Mouse (Mus musculus) neural tube, embryonic 12.5 days (tissue): ENCODE measurements around the gene Zfpm1. TPM values are rescaled to one million over a fixed set of nuclear protein-coding genes. Genes with fewer than 3 reads are reported as not detected.
A peak's percentile ranks its signal among the peaks of the same experiment; 100 is the strongest.
"Not testable (repeated sequence)": the region's sequence is repeated elsewhere in the genome, so short reads cannot be mapped to it uniquely, and the experiment has no call there.

Source experiments
- ATAC-seq: fragments of 200-750 bp; cut with Nextera tagmentation; 2 replicates; pipeline ENCODE4 v1.8.0; 2017; ENCODE audit warnings: low read depth, mild to moderate bottlenecking, moderate TSS enrichment, moderate library complexity; ENCODE audit not compliant: low FRiP score
- H3K27ac ChIP-seq: fragments of 300-500 bp; sonication (generic); 2 replicates; pipeline ENCODE4 v1.5.1; 2016
- H3K27me3 ChIP-seq: fragments of 300-500 bp; sonication (generic); replicated peaks from 2 replicates; pipeline ENCODE4 v1.6.1; 2016; ENCODE audit warnings: mild to moderate bottlenecking
- H3K36me3 ChIP-seq: fragments of 300-500 bp; sonication (generic); 2 replicates; pipeline ENCODE4 v1.6.1; 2016; ENCODE audit warnings: mild to moderate bottlenecking
- H3K4me1 ChIP-seq: fragments of 300-500 bp; sonication (generic); 2 replicates; pipeline ENCODE4 v1.6.1; 2016
- H3K4me2 ChIP-seq: fragments of 300-500 bp; sonication (generic); replicated peaks from 2 replicates; pipeline ENCODE4 v1.6.1; 2016; ENCODE audit warnings: mild to moderate bottlenecking
- H3K4me3 ChIP-seq: fragments of 300-500 bp; sonication (generic); 2 replicates; pipeline ENCODE4 v1.5.1; 2016
- H3K9ac ChIP-seq: fragments of 300-500 bp; sonication (generic); 2 replicates; pipeline ENCODE4 v1.6.1; 2016; ENCODE audit warnings: mild to moderate bottlenecking
- H3K9me3 ChIP-seq: fragments of 300-500 bp; sonication (generic); 2 replicates; pipeline ENCODE4 v1.6.1; 2016; ENCODE audit warnings: mild to moderate bottlenecking
- WGBS: fragments of 180-500 bp; shearing (Covaris S2); methylation state at CpG from one replicate; pipeline ENCODE4 v1.1.7; 2016; 5-methylcytosine and 5-hydroxymethylcytosine counted together
- polyA plus RNA-seq: library from polyadenylated mRNA; unstranded; fragments of >200 nt; fragmentation: Nextera tagmentation; extraction: Ambion mirVana; gene quantifications from 2 replicates; pipeline ENCODE4 v1.2.1, GENCODE M21; 2016

Gene Zfpm1
- polyA plus RNA-seq, 1 experiment from 2014 or later = 2.3 TPM

DNA sequence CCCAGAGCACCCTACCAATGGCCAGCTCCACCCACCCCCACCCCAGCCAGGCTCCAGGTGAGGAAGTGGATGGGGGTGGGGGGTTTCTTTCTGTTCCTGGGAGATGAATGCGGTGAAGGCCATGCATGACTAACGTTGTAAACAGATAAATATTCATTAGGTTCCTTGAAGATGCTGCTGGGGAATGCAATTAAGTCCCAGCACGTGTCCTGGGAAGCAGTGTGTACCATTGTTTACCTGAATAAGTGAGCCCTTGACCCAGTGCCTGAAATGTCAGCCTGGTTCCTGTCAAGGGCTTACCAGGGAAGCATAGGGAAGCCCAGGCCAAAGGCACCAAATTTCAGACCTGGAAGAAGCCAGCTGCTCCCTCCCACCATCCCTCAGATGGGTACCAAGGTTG, 38.6 kb downstream of the Zfpm1 start:
- WGBS = 10% methylated on average over 3 of the region's 3 CpGs
- Histone ChIP-seq H3K9me3 (no peaks in the 10 kb centered on the region), H3K4me3 (no peak overlapping the region), H3K4me1 (peaks cover 29% of the 10 kb centered on the region), H3K36me3 (no peaks in the 10 kb centered on the region), H3K4me2 (no peak overlapping the region), H3K27ac (no peak overlapping the region), H3K27me3 (peaks cover 3% of the 10 kb centered on the region; the same call in 1 of the 2 replicates), H3K9ac (no peak overlapping the region)
- no peak; the same call in 1 of the 2 replicates for ATAC-seq

DNA sequence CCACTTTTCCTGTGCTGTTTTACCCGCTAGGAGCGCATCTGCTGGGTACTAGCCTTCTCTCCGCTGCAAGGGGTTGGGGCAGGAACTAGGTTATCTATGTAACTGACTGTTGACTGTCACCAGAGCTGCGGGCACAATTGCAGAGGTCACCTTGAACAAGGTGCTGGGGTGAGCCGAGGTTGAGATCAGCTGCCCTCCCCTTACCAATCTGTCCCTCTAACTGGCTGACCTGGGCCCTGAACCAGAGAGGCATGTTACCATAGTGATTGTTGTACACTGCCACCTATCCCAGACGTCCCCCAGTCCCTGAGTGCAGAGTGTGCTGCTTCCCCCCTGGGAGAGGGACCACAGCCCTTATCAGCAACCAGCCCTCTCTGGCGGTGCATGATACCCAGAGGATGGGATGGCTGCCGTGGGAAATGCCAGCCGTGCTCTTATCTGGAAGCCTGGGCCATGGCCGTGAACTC, 39.5 kb downstream of the Zfpm1 start:
- H3K9ac ChIP-seq = 0 out of 2 replicates have a peak overlapping the region, but pooled peaks have one; percentile 5

DNA sequence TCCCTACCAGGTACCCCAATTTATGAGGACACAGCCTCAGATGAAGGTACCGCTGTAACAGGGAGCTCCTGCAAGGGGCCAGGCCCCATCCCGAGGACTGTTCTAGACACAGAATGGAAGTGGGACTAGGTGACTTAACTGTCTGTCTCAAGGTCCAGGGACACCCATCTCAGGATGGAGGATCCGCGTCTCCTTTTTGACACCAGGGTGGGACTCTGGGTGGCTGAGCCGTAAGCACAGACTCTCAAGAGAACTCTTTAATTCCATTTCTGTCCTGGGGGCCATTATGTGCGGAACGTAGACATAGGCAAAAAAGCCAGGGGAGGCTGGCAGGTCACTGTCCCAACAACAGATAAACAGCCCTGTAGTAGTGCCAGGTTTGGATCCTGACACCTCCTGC, 40.2 kb downstream of the Zfpm1 start:
- no peaks in the 10 kb centered on the region for H3K36me3 ChIP-seq
- ATAC-seq = no peak
- no peak overlapping the region for H3K4me3 ChIP-seq
- H3K4me2 ChIP-seq = no peak overlapping the region
- peaks cover 29% of the 10 kb centered on the region for H3K4me1 ChIP-seq
- peaks cover 9% of the 10 kb centered on the region; the same call in 1 of the 2 replicates for H3K27me3 ChIP-seq
- H3K9ac ChIP-seq = 0 out of 2 replicates have a peak overlapping the region, but pooled peaks have one; percentile 5
- WGBS = 90% methylated on average over 7 of the region's 7 CpGs
- no peaks in the 10 kb centered on the region for H3K9me3 ChIP-seq
- H3K27ac ChIP-seq = no peak overlapping the region

More for the DNA sequence above, 39.5 kb downstream of the Zfpm1 start:
- Histone ChIP-seq H3K4me3 (no peak overlapping the region), H3K4me1 (peaks cover 29% of the 10 kb centered on the region), H3K27ac (no peak overlapping the region), H3K9me3 (no peaks in the 10 kb centered on the region), H3K27me3 (peaks cover 5% of the 10 kb centered on the region; the same call in 1 of the 2 replicates), H3K4me2 (no peak overlapping the region), H3K36me3 (no peaks in the 10 kb centered on the region)
- no peak for ATAC-seq
- WGBS = 75% methylated on average over 10 of the region's 10 CpGs

DNA sequence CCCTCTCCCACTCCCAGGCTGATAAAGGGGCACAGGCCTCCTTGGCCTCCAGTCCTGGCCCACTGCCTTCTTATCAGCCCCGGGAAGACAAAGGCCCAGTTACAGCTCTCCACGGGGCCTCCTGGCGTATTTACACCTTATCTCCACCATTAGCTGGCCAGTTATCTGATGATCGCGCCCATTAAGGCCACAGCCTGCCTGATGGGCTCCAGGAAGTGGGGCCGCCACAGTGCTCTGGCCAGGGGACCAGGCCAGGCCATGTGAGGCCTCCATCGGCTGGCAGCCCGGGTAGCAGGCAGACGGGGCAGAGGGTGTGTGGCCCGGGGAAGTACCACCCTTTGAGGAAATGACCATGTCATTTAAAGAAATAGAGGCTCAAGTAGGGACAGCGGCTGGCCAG, 40.9 kb downstream of the Zfpm1 start:
- H3K4me2 ChIP-seq = no peak overlapping the region
- no peak overlapping the region for H3K9ac ChIP-seq
- peaks cover 24% of the 10 kb centered on the region for H3K4me1 ChIP-seq
- no peak overlapping the region for H3K27ac ChIP-seq
- H3K9me3 ChIP-seq = no peaks in the 10 kb centered on the region
- 43% methylated on average over 11 of the region's 11 CpGs for WGBS
- H3K36me3 ChIP-seq = no peaks in the 10 kb centered on the region
- H3K27me3 ChIP-seq = peaks cover 9% of the 10 kb centered on the region; the same call in 1 of the 2 replicates
- no peak for ATAC-seq
- H3K4me3 ChIP-seq = no peak overlapping the region

DNA sequence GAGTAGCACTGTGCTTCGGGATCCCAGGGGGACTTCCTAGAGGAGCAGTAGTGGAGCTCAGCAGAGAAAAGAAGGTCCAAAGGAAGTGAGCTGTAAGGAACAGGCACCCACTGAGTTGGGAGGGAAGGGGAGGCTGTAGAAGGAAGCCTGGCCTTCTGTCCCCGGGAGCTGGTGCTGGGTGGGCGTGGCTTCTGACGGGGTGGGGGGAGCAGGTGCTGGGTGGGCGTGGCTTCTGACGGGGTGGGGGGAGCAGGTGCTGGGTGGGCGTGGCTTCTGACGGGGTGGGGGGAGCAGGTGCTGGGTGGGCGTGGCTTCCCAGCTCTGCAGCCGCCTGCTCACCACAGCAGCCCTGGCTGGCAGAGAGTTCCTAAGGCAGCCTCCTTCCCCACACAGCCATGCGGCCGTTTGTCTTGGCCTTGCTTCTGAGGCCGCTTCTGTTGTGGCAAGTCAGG, 42.0 kb downstream of the Zfpm1 start:
- H3K9me3 ChIP-seq, H3K4me3 ChIP-seq, H3K27ac ChIP-seq, H3K4me2 ChIP-seq, ATAC-seq, H3K36me3 ChIP-seq, H3K9ac ChIP-seq, H3K27me3 ChIP-seq: not testable (repeated sequence)
- peaks cover 23% of the 10 kb centered on the region for H3K4me1 ChIP-seq
- WGBS = 8% methylated on average over 13 of the region's 13 CpGs

DNA sequence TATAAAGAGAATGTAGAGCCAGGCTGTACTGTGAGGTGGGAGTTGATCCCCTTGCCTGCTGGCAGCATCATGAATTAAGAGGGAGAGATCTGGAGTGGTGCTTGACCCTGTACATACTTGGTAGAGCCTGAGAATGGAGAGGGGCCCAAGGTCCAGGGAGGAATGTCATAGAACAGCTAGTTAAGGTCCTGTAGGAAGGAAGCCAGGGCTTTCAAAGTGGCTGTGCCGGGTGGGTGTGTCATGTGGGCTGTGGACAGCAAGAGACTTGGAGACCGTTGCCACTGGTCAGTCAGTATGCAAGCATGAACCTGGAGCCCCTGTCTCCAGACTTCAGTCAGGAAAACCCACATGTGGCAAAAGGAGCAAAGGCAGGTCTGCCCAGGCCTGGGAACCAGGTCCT, 43.3 kb downstream of the Zfpm1 start:
- Histone ChIP-seq H3K4me3 (no peak overlapping the region), H3K36me3 (no peaks in the 10 kb centered on the region), H3K27me3 (peaks cover 9% of the 10 kb centered on the region; the same call in 1 of the 2 replicates), H3K9me3 (no peaks in the 10 kb centered on the region), H3K4me1 (peaks cover 22% of the 10 kb centered on the region), H3K4me2 (no peak overlapping the region), H3K27ac (no peak overlapping the region), H3K9ac (no peak overlapping the region)
- no peak for ATAC-seq
- 88% methylated on average over 2 of the region's 2 CpGs for WGBS

DNA sequence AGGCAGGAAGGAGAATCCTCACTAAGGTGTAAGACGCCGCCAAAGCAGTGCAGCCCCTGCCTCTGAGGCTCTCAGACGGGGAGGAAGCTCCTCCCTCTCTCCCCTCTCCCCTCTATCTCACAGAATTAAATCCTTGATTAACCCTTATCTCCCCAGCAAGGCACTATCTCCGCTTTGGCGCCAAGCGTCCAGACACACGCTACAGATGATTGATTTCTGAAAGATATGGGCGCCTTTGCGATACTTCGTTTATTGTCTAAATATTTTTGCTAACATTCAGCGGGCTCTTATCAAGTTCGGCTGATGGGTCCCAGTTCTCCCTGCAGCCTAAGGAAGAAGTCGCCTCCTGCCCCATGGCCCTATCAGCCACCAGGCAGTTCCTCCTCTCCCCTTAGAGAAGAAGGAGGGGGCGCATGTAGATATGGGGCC, 44.2 kb downstream of the Zfpm1 start:
- Histone ChIP-seq H3K4me1 (peaks cover 13% of the 10 kb centered on the region), H3K9me3 (no peaks in the 10 kb centered on the region), H3K4me2 (no peak overlapping the region), H3K27me3 (peaks cover 9% of the 10 kb centered on the region; the same call in 1 of the 2 replicates), H3K9ac (no peak overlapping the region), H3K27ac (no peak overlapping the region), H3K36me3 (no peaks in the 10 kb centered on the region), H3K4me3 (no peak overlapping the region)
- no peak for ATAC-seq
- 26% methylated on average over 14 of the region's 14 CpGs for WGBS

DNA sequence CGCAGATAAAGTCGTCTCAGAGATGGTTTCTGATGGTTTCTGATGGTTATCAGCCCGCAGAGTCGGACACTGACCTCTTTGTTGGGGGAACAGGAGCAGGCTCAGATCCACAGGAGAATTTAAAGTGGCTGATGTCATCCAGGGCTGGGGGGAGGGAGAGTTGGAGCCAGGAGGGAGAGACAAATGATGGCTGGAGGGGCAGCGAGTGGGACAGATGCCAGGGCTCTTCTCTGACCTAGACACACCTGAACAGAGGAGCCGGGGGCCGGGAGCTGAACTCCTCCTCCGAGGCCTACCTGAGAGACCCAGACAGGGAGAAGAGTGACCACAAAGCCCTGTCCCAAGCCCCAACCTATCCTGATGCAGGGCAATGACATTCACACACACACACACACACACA, 47.1 kb downstream of the Zfpm1 start:
- H3K4me1 ChIP-seq = peaks cover 3% of the 10 kb centered on the region; the same call in 1 of the 2 replicates
- no peak overlapping the region for H3K27ac ChIP-seq
- no peak overlapping the region for H3K9ac ChIP-seq
- H3K27me3 ChIP-seq = peaks cover 13% of the 10 kb centered on the region
- 61% methylated on average over 7 of the region's 8 CpGs for WGBS
- H3K36me3 ChIP-seq = no peaks in the 10 kb centered on the region
- H3K9me3 ChIP-seq = no peaks in the 10 kb centered on the region
- no peak overlapping the region for H3K4me2 ChIP-seq
- ATAC-seq = no peak
- no peak overlapping the region for H3K4me3 ChIP-seq

DNA sequence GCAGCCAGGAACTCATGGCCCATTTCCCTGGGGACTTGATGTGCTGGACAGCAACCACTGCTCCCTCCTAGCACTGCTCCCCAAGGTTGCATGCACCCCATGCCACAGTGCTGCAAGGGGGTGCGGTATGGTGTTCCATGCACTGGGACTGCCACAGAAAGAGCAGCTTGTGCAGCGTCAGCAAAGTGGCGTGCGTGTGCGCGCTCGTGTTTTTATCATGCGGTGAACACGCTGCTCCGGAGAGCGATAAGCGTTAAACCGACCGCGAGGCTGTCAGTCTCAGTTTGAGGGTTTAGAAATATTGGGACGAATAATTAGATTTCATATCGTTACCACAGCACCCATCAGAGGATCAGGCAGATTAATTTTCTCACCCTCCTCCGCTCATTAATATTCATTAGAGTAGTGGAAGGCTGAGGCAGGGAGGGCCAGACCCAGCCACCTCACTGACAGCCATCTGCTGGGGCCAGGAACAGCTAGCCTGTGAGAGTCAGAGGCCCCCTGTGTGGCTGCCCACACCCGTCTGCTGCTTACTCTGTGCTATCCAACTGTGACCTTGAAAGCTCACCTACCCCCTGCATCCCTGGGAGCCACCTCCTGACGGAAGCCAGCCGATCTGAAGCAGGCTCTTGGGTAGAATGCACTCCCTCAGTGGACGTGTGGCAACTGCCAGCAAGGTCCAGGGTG, 47.8 kb downstream of the Zfpm1 start:
- peaks cover 19% of the 10 kb centered on the region for H3K27me3 ChIP-seq
- no peak overlapping the region for H3K27ac ChIP-seq
- no peak overlapping the region for H3K4me3 ChIP-seq
- H3K4me2 ChIP-seq = no peak overlapping the region
- H3K4me1 ChIP-seq = peaks cover 3% of the 10 kb centered on the region; the same call in 1 of the 2 replicates
- peak overlapping the region; percentile 1; the same call in 1 of the 2 replicates for H3K9ac ChIP-seq
- no peak for ATAC-seq
- WGBS = 66% methylated on average over 22 of the region's 22 CpGs
- H3K9me3 ChIP-seq = no peaks in the 10 kb centered on the region
- no peaks in the 10 kb centered on the region for H3K36me3 ChIP-seq

DNA sequence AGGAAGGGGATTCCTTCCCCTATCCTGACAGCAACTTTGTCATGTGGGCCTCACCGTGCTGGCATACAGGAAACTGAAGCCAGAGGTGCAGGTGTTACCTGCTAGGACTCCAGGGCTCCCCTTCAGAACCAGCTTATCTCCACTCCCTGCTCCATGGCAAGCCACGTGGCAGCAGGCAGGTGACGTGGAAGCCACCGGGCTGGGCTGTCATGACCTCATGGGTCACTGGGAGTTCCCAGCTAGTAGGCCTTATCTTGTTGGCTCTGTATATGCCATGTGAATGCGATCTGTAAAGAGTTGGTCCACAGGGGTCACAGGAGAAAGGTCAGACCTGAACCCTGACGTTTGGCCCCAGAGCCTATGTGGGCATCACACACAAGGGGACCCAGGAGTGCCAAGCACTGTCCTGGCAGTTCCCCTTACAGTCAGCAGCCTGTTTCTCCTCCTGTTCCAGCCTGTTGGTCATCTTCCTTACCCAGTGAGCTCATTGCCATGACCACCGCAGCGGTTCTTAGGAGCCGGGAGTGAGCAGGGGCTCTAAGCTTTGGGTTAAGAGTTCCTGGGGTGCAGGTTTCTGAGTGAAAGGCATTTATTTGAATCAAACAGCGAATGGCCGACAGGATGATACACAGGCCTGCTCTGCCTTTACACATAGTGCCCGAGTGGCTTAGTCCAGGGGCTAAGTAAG, 48.6 kb downstream of the Zfpm1 start:
- Histone ChIP-seq H3K27me3 (peaks cover 28% of the 10 kb centered on the region), H3K9me3 (no peaks in the 10 kb centered on the region), H3K4me1 (peaks cover 7% of the 10 kb centered on the region; the same call in 1 of the 2 replicates), H3K4me3 (no peak overlapping the region), H3K36me3 (no peaks in the 10 kb centered on the region), H3K4me2 (no peak overlapping the region), H3K27ac (no peak overlapping the region), H3K9ac (peak overlapping the region; percentile 1; the same call in 1 of the 2 replicates)
- no peak for ATAC-seq
- WGBS = 77% methylated on average over 12 of the region's 12 CpGs

DNA sequence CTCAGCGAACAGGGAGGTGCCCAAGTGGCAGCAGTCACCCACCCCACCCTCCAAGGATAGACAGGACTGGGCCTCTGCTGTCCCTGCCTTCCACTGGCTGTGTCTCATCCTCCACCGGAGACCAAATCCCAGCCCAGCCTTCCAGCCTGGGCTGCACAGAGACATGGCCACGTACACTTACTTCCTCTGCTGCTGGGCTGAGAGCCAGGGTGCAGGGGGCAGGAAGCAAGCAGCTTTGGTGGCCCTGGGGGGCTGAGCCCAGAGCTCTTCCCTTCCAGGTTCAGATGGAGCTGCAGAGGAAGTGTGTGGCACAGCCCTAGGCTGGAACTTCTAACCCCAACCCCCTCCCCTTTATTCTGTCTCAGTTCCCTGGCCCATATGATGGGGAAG, 49.2 kb downstream of the Zfpm1 start:
- Histone ChIP-seq H3K4me3 (no peak overlapping the region), H3K4me1 (peaks cover 12% of the 10 kb centered on the region; the same call in 1 of the 2 replicates), H3K36me3 (no peaks in the 10 kb centered on the region), H3K27me3 (peaks cover 34% of the 10 kb centered on the region), H3K9ac (no peak overlapping the region), H3K4me2 (no peak overlapping the region), H3K9me3 (no peaks in the 10 kb centered on the region), H3K27ac (no peak overlapping the region)
- ATAC-seq = no peak
- 85% methylated on average over 3 of the region's 3 CpGs for WGBS

DNA sequence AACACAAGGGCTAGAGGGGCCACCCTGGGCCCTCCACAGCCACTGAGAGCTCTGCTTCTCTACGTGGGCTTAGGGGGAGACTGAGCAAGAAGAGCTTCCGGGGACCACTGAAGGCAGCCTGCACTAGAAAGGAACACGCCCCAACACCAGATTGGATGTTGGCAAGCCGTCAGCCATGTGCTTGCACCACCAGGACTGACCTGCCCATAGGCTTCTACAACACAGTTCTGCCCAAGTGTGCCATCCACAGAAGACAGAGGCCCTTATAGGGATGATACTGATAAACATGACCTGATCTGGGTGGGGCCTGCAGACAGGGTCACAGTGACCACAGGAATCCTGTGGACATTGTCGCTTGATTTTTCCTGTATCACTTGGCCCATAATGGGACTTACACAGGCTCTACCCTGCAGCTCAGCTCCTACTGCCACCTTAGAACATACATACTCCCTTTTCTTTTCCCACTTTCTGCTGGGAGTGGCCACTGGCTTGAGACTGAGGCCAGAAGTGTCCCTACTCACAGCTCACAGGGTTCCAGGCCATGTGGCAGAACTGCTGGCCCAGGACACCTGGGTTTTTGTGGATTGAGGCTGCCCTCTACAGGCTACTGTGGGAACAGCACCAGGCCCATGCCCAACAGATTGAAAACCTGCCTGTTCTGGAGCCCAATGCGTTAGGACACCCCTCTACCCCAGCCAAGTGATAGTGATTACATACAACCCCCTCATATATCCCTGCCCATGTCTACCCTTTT, 51.0 kb downstream of the Zfpm1 start:
- Histone ChIP-seq H3K27ac (no peak overlapping the region), H3K9ac (no peak overlapping the region), H3K9me3 (no peaks in the 10 kb centered on the region), H3K27me3 (peaks cover 46% of the 10 kb centered on the region), H3K4me2 (no peak overlapping the region), H3K36me3 (no peaks in the 10 kb centered on the region), H3K4me1 (peaks cover 20% of the 10 kb centered on the region; the same call in 1 of the 2 replicates), H3K4me3 (no peak overlapping the region)
- ATAC-seq = no peak
- WGBS = 71% methylated on average over 6 of the region's 6 CpGs
